ENCODE assay signal across 16 mouse cellular contexts in the genomic region with DNA sequence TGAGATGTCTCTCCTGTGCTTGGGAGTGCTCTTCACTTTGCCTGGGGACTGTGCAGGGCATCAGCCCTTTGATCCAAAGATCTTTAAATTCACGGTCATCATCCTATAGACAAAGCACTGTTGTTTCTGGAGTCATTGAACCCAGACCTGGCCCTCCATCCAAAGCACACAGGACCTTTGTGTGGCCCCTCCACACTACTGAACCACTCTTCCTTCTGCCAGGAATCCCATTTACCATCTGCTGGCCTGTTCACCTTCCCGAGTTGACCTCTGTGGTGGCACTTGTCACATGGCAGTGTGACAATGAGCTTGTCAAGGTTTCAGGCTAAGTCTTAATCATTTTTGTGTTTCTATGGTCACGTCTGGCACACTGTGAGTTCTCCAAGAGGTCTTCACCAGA.
"Had no signal": no experiment of that assay in that cellular context is flagged by ENCODE, and none has a peak within 500 bp of the region (broad histone marks: within the 10 kb centered on the region; RNA-seq: fewer than 3 reads in every experiment).

No protein-coding gene starts in this region.

- H3K27ac ChIP-seq: kidney, postnatal 0 days; limb, embryonic 12.5 days; liver, embryonic 13.5 days; lung, embryonic 15.5 days had no signal

- H3K4me3 ChIP-seq: limb, embryonic 12.5 days; liver, embryonic 13.5 days; lung, embryonic 15.5 days had no signal

- H3K27me3 ChIP-seq: lung, embryonic 15.5 days had no signal

- H3K36me3 ChIP-seq: limb, embryonic 12.5 days; liver, embryonic 13.5 days; lung, embryonic 15.5 days had no signal

- H3K4me1 ChIP-seq: limb, embryonic 12.5 days; liver, embryonic 13.5 days; lung, embryonic 15.5 days had no signal

- DNase-seq: kidney, adult 11 months; kidney, adult 9 months; kidney, postnatal 36 days; layer of hippocampus, adult 9-11 months; liver; liver, embryonic 13.5 days; liver, postnatal 0 days; lung, postnatal 14 days; retina, postnatal 1 day; right cerebral cortex, postnatal 4 days; spleen, adult 18-20 months; thymus, adult 18-20 months; thymus, postnatal 14 days had no signal

- H3K9ac ChIP-seq: limb, embryonic 12.5 days; liver, embryonic 13.5 days; liver, postnatal 0 days; lung, embryonic 15.5 days had no signal

- ATAC-seq: liver, postnatal 0 days had no signal

- H3K9me3 ChIP-seq: limb, embryonic 12.5 days; liver, embryonic 13.5 days; lung, embryonic 15.5 days had no signal

- H3K4me2 ChIP-seq: limb, embryonic 12.5 days; liver, embryonic 13.5 days; lung, embryonic 15.5 days had no signal
